Mouse (Mus musculus) erythroblast, embryonic 14.5 days (primary cell): ENCODE results near the gene Hoxa10.

Experiments used
- GATA1 ChIP-seq: IDR thresholded peaks from 2 replicates; pipeline ENCODE4 v1.6.1; 2012; ENCODE audit warnings: low read length, inconsistent platforms, mixed read lengths
- TAL1 ChIP-seq: IDR thresholded peaks from 3 replicates; pipeline ENCODE4 v1.6.1; 2012; ENCODE audit warnings: low read length, inconsistent platforms, mixed read lengths

DNA sequence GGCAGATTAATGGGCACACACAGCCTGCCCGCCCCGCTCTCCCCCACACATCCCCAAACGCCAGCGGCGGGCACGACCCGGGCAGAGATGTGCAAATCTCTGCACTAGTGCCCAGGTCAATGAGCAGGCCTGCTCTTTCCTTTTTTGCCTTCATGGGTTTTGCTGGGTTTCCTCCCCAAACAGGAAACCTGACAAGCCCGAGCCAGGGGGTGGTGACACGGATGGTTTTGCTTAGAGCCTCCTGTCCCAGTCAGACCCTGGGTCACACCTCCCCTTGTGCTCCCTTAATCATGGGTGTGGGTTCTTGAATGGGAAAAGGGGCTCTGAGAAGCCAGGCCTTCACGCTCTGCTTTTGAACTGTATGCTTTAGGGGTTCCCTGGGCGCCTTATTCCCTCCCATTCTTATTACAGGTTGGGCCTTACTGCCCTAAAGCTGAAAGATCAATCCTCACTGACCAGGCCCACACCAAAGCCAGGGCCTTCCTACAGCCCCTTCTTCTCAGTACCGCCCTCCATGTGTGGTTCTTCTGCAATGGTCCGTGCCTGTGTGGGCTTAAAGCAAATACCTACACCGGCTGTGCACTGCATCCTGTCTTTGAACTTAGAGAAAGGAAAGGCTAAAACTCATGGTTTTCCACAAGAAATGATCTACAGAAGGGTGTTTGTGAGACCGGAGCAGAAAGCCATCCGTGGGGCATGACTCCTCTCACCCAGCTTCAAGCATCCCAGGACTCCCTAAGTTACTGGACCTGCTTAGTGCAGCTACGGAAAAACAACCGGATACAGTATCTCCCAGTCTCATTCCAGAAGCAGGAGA, 31.6 kb downstream of the Hoxa10 start:
- no peak for TF ChIP-seq GATA1
- TF ChIP-seq TAL1: no peak
